Mouse (Mus musculus) megakaryocyte, embryonic 14.5 days (primary cell): Measurements from ENCODE around the gene Dclk2. TPM values are rescaled to one million over a fixed set of nuclear protein-coding genes. Genes with fewer than 3 reads are reported as not detected.

ENCODE experiments used
- H3K27me3 ChIP-seq: replicated peaks from 2 replicates; pipeline ENCODE3; 2012; ENCODE audit warnings: inconsistent platforms
- H3K36me3 ChIP-seq: replicated peaks from 2 replicates; pipeline ENCODE3; 2012; ENCODE audit warnings: low read length, inconsistent platforms, mixed read lengths
- H3K4me1 ChIP-seq: 2 replicates; pipeline ENCODE4 v1.6.1; 2012; ENCODE audit warnings: inconsistent platforms
- H3K4me3 ChIP-seq: replicated peaks from 2 replicates; pipeline ENCODE3; 2012; ENCODE audit warnings: moderate library complexity, mild to moderate bottlenecking, inconsistent platforms
- H3K9me3 ChIP-seq: 2 replicates; pipeline ENCODE4 v1.6.1; 2012; ENCODE audit warnings: inconsistent platforms
- FLI1 ChIP-seq: IDR thresholded peaks from 2 replicates; pipeline ENCODE4 v1.6.1; 2012; ENCODE audit warnings: low read length, inconsistent platforms, mixed read lengths
- GATA1 ChIP-seq: IDR thresholded peaks from 3 replicates; pipeline ENCODE4 v1.6.1; 2012; ENCODE audit warnings: mixed read lengths, low read length, inconsistent platforms, borderline replicate concordance
- polyA plus RNA-seq: library from polyadenylated mRNA; stranded (reverse); fragments of >175 nt; gene quantifications from 2 replicates; pipeline ENCODE4 v1.2.3, GENCODE M21; 2012; ENCODE audit warnings: low replicate concordance; ENCODE audit not compliant: insufficient read depth

Gene Dclk2
- polyA plus RNA-seq, 1 experiment, result 4.5 TPM

GRCm38 (mm10) chr3:86758727-86759126, 161.9 kb downstream of the Dclk2 start:
- Histone ChIP-seq H3K36me3 (peaks cover 7% of the 10 kb centered on the region), H3K4me1 (peaks cover 24% of the 10 kb centered on the region), H3K4me3 (peak overlapping the region; percentile 84), H3K9me3 (peaks cover 3% of the 10 kb centered on the region; the same call in 1 of the 2 replicates), H3K27me3 (no peaks in the 10 kb centered on the region)
- TF ChIP-seq GATA1, result no peak
- TF ChIP-seq FLI1, result no peak

- TF ChIP-seq GATA1 (no peak), FLI1 (no peak)
- H3K4me3 ChIP-seq, result no peak overlapping the region
- no peaks in the 10 kb centered on the region for H3K27me3 ChIP-seq
- no peaks in the 10 kb centered on the region for H3K9me3 ChIP-seq
- H3K4me1 ChIP-seq, result peaks cover 28% of the 10 kb centered on the region
- H3K36me3 ChIP-seq, result peaks cover 4% of the 10 kb centered on the region
These were observed 164.1 kb downstream of the Dclk2 start for GRCm38 (mm10) chr3:86756548-86756947.

GRCm38 (mm10) chr3:86754595-86755557, 165.8 kb downstream of the Dclk2 start:
- peaks cover 38% of the 10 kb centered on the region for H3K4me1 ChIP-seq
- H3K4me3 ChIP-seq, result peak overlapping the region; percentile 64
- no peaks in the 10 kb centered on the region for H3K27me3 ChIP-seq
- no peaks in the 10 kb centered on the region for H3K9me3 ChIP-seq
- peaks cover 4% of the 10 kb centered on the region for H3K36me3 ChIP-seq
- TF ChIP-seq FLI1, result no peak
- TF ChIP-seq GATA1, result no peak

GRCm38 (mm10) chr3:86754178-86754577, 166.5 kb downstream of the Dclk2 start:
- no peaks in the 10 kb centered on the region for H3K27me3 ChIP-seq
- TF ChIP-seq GATA1, result no peak
- no peak for TF ChIP-seq FLI1
- H3K4me1 ChIP-seq, result peaks cover 42% of the 10 kb centered on the region
- H3K9me3 ChIP-seq, result no peaks in the 10 kb centered on the region
- H3K36me3 ChIP-seq, result peaks cover 4% of the 10 kb centered on the region
- H3K4me3 ChIP-seq, result no peak overlapping the region

- no peak overlapping the region for H3K4me3 ChIP-seq
- peaks cover 35% of the 10 kb centered on the region for H3K4me1 ChIP-seq
- no peaks in the 10 kb centered on the region for H3K27me3 ChIP-seq
- H3K9me3 ChIP-seq, result no peaks in the 10 kb centered on the region
- peaks cover 3% of the 10 kb centered on the region for H3K36me3 ChIP-seq
- TF ChIP-seq FLI1 (no peak), GATA1 (no peak)
These were observed 170.0 kb downstream of the Dclk2 start for GRCm38 (mm10) chr3:86750652-86751051.

- Histone ChIP-seq H3K9me3 (no peaks in the 10 kb centered on the region), H3K27me3 (no peaks in the 10 kb centered on the region), H3K4me3 (no peak overlapping the region), H3K36me3 (peaks cover 25% of the 10 kb centered on the region), H3K4me1 (peaks cover 15% of the 10 kb centered on the region)
- no peak for TF ChIP-seq GATA1
- TF ChIP-seq FLI1, result no peak
These were observed 174.7 kb downstream of the Dclk2 start for GRCm38 (mm10) chr3:86745769-86746512.

GRCm38 (mm10) chr3:86745348-86745747, 175.3 kb downstream of the Dclk2 start:
- peaks cover 27% of the 10 kb centered on the region for H3K36me3 ChIP-seq
- no peak overlapping the region for H3K4me3 ChIP-seq
- H3K9me3 ChIP-seq, result no peaks in the 10 kb centered on the region
- peaks cover 13% of the 10 kb centered on the region for H3K4me1 ChIP-seq
- no peaks in the 10 kb centered on the region for H3K27me3 ChIP-seq
- TF ChIP-seq FLI1, result no peak
- TF ChIP-seq GATA1, result no peak

- H3K36me3 ChIP-seq, result peaks cover 29% of the 10 kb centered on the region
- no peak for TF ChIP-seq GATA1
- no peak for TF ChIP-seq FLI1
- no peak overlapping the region for H3K4me3 ChIP-seq
- no peaks in the 10 kb centered on the region for H3K9me3 ChIP-seq
- H3K27me3 ChIP-seq, result no peaks in the 10 kb centered on the region
- peaks cover 11% of the 10 kb centered on the region for H3K4me1 ChIP-seq
These were observed 180.9 kb downstream of the Dclk2 start for GRCm38 (mm10) chr3:86739745-86740144.

GRCm38 (mm10) chr3:86738831-86739230, 181.8 kb downstream of the Dclk2 start:
- TF ChIP-seq GATA1, result no peak
- no peak for TF ChIP-seq FLI1
- no peaks in the 10 kb centered on the region for H3K27me3 ChIP-seq
- no peak overlapping the region for H3K4me3 ChIP-seq
- H3K36me3 ChIP-seq, result peaks cover 27% of the 10 kb centered on the region
- H3K9me3 ChIP-seq, result no peaks in the 10 kb centered on the region
- peaks cover 11% of the 10 kb centered on the region for H3K4me1 ChIP-seq

Other genes starting within 250 kb of the Dclk2 start
- gene Cd1d1, start 78.6 kb upstream of the Dclk2 start, polyA plus RNA-seq, result 0.87 TPM in 1 of 2 replicates, not detected in the other